27 mouse cellular contexts compared by ENCODE assay signal in genomic region chr12:113135401-113135800, GRCm38 (mm10). TPM values are rescaled to one million over a fixed set of nuclear protein-coding genes. Genes with fewer than 3 reads are reported as not detected.
"Had no signal": no experiment of that assay in that cellular context is flagged by ENCODE, and none has a peak within 500 bp of the region (broad histone marks: within the 10 kb centered on the region; RNA-seq: fewer than 3 reads in every experiment).

No protein-coding gene starts in this region.

- ATAC-seq: liver, embryonic 12.5 days; midbrain, embryonic 13.5 days; midbrain, embryonic 16.5 days had no signal

- H3K4me3 ChIP-seq: kidney, embryonic 15.5 days; limb, embryonic 10.5 days; limb, embryonic 13.5 days; liver, embryonic 12.5 days; liver, embryonic 15.5 days; lung, embryonic 15.5 days; megakaryocyte, embryonic 14.5 days; midbrain, embryonic 10.5 days; midbrain, embryonic 13.5 days; myocyte; neural tube, embryonic 13.5 days; stomach, embryonic 15.5 days had no signal

- H3K4me2 ChIP-seq: kidney, embryonic 15.5 days; limb, embryonic 13.5 days; liver, embryonic 12.5 days; liver, embryonic 15.5 days; lung, embryonic 15.5 days; midbrain, embryonic 13.5 days; neural tube, embryonic 13.5 days; stomach, embryonic 15.5 days had no signal

- H3K9me3 ChIP-seq: kidney, embryonic 15.5 days; limb, embryonic 10.5 days; limb, embryonic 13.5 days; liver, embryonic 12.5 days; liver, embryonic 15.5 days; lung, embryonic 15.5 days; megakaryocyte, embryonic 14.5 days; midbrain, embryonic 10.5 days; midbrain, embryonic 13.5 days; neural tube, embryonic 13.5 days; stomach, embryonic 15.5 days had no signal

- H3K9ac ChIP-seq: kidney, embryonic 15.5 days; limb, embryonic 13.5 days; liver, embryonic 12.5 days; liver, embryonic 15.5 days; lung, embryonic 15.5 days; midbrain, embryonic 13.5 days; neural tube, embryonic 13.5 days; stomach, embryonic 15.5 days had no signal

- H3K27ac ChIP-seq: kidney, embryonic 15.5 days; limb, embryonic 10.5 days; limb, embryonic 13.5 days; liver, embryonic 12.5 days; liver, embryonic 15.5 days; lung, embryonic 15.5 days; midbrain, embryonic 10.5 days; midbrain, embryonic 13.5 days; neural tube, embryonic 13.5 days; stomach, embryonic 15.5 days had no signal

- DNase-seq: kidney, postnatal 10 days; kidney, postnatal 36 days; layer of hippocampus, postnatal 36 days; liver; lung, adult 18-20 months; lung, postnatal 10 days; lung, postnatal 36 days; retina, postnatal 1 day; right cerebral cortex, postnatal 25 days; spleen, adult 18-20 months; thymus, adult 2 months; thymus, postnatal 14 days; thymus, postnatal 4 days had no signal

- H3K27me3 ChIP-seq: kidney, embryonic 15.5 days; lung, embryonic 15.5 days; midbrain, embryonic 13.5 days; neural tube, embryonic 13.5 days; stomach, embryonic 15.5 days had no signal

RNA-seq across cellular contexts. Expression of gene Tmem121, which starts 50.3 kb away (rescaled TPM):
- total RNA-seq: neutrophil, adult 5-6 weeks had no signal
